Mouse (Mus musculus) CD4-positive, CD25-positive, alpha-beta regulatory T cell, adult 2 months (primary cell): ENCODE measurements around the gene Myo10.

ENCODE experiments used
- DNase-seq: peaks from one replicate; pipeline ENCODE4 v3.0.0-alpha.2; 2012; ENCODE audit warnings: low read depth, low spot score

Gene Myo10

GRCm38 (mm10) chr15:25652368-25652767, 30.0 kb downstream of the Myo10 start:
- no peak for DNase-seq

GRCm38 (mm10) chr15:25652933-25653332, 30.6 kb downstream of the Myo10 start:
- DNase-seq: no peak

- no peak for DNase-seq
These were observed 31.4 kb downstream of the Myo10 start for GRCm38 (mm10) chr15:25653680-25654079.

- DNase-seq: no peak
These were observed 40.7 kb downstream of the Myo10 start for GRCm38 (mm10) chr15:25662833-25663519.

- DNase-seq: peak; percentile 3
These were observed 47.2 kb downstream of the Myo10 start for GRCm38 (mm10) chr15:25669283-25670247.

- DNase-seq: peak; percentile 11
These were observed 51.1 kb downstream of the Myo10 start for GRCm38 (mm10) chr15:25673231-25673980.

- no peak for DNase-seq
These were observed 52.0 kb downstream of the Myo10 start for GRCm38 (mm10) chr15:25674099-25674931.

- DNase-seq: no peak
These were observed 52.6 kb downstream of the Myo10 start for GRCm38 (mm10) chr15:25674932-25675250.

GRCm38 (mm10) chr15:25675359-25675758, 53.0 kb downstream of the Myo10 start:
- DNase-seq: no peak

- DNase-seq: no peak
These were observed 53.9 kb downstream of the Myo10 start for GRCm38 (mm10) chr15:25676056-25676785.

GRCm38 (mm10) chr15:25679081-25679480, 56.8 kb downstream of the Myo10 start:
- DNase-seq: no peak

GRCm38 (mm10) chr15:25679616-25680015, 57.3 kb downstream of the Myo10 start:
- DNase-seq: no peak

- no peak for DNase-seq
These were observed 58.0 kb downstream of the Myo10 start for GRCm38 (mm10) chr15:25680269-25680818.

GRCm38 (mm10) chr15:25682953-25683507, 60.7 kb downstream of the Myo10 start:
- no peak for DNase-seq

GRCm38 (mm10) chr15:25685186-25685585, 62.9 kb downstream of the Myo10 start:
- no peak for DNase-seq

GRCm38 (mm10) chr15:25688424-25689283, 66.3 kb downstream of the Myo10 start:
- DNase-seq: no peak

- DNase-seq: no peak
These were observed 67.2 kb downstream of the Myo10 start for GRCm38 (mm10) chr15:25689477-25689876.

GRCm38 (mm10) chr15:25690066-25690745, 67.9 kb downstream of the Myo10 start:
- no peak for DNase-seq
